Mouse (Mus musculus) neural tube, embryonic 15.5 days (tissue): ENCODE measurements around the gene Kazn. TPM values are rescaled to one million over a fixed set of nuclear protein-coding genes. Genes with fewer than 3 reads are reported as not detected.
A peak's percentile ranks its signal among the peaks of the same experiment; 100 is the strongest.

Experiments used
- ATAC-seq: fragments of 200-750 bp; cut with Nextera tagmentation; 2 replicates; pipeline ENCODE4 v1.8.0; 2017; ENCODE audit warnings: mild to moderate bottlenecking, moderate TSS enrichment, moderate library complexity; ENCODE audit not compliant: low FRiP score
- H3K27ac ChIP-seq: fragments of 300-500 bp; sonication (generic); replicated peaks from 2 replicates; pipeline ENCODE4 v1.5.1; 2015; ENCODE audit warnings: mild to moderate bottlenecking, inconsistent platforms
- H3K27me3 ChIP-seq: fragments of 300-500 bp; sonication (generic); replicated peaks from 2 replicates; pipeline ENCODE4 v1.6.1; 2015; ENCODE audit warnings: inconsistent platforms
- H3K36me3 ChIP-seq: fragments of 300-500 bp; sonication (generic); 2 replicates; pipeline ENCODE4 v1.6.1; 2015; ENCODE audit warnings: inconsistent platforms
- H3K4me1 ChIP-seq: fragments of 300-500 bp; sonication (generic); 2 replicates; pipeline ENCODE4 v1.6.1; 2015; ENCODE audit warnings: inconsistent platforms
- H3K4me2 ChIP-seq: fragments of 300-500 bp; sonication (generic); 2 replicates; pipeline ENCODE4 v1.6.1; 2015; ENCODE audit warnings: inconsistent platforms, mild to moderate bottlenecking, moderate library complexity
- H3K4me3 ChIP-seq: fragments of 300-500 bp; sonication (generic); replicated peaks from 2 replicates; pipeline ENCODE4 v1.5.1; 2015; ENCODE audit warnings: mild to moderate bottlenecking, inconsistent platforms
- H3K9ac ChIP-seq: fragments of 300-500 bp; sonication (generic); replicated peaks from 2 replicates; pipeline ENCODE4 v1.6.1; 2015; ENCODE audit warnings: mild to moderate bottlenecking, inconsistent platforms
- H3K9me3 ChIP-seq: fragments of 300-500 bp; sonication (generic); replicated peaks from 2 replicates; pipeline ENCODE4 v1.6.1; 2016; ENCODE audit warnings: inconsistent platforms
- WGBS: fragments of 180-500 bp; shearing (Covaris S2); methylation state at CpG from one replicate; pipeline ENCODE4 v1.1.7; 2015; ENCODE audit warnings: mixed read lengths; 5-methylcytosine and 5-hydroxymethylcytosine counted together
- polyA plus RNA-seq: library from polyadenylated mRNA; unstranded; fragments of >200 nt; fragmentation: Nextera tagmentation; extraction: Ambion mirVana; gene quantifications from 2 replicates; pipeline ENCODE4 v1.2.1, GENCODE M21; 2015

The Kazn gene
- polyA plus RNA-seq, 1 experiment from 2014 or later, result 25.5 TPM

- no peak overlapping the region for H3K4me3 ChIP-seq
- H3K27me3 ChIP-seq, result 0 out of 2 replicates have a peak, but pooled peaks cover 3% of the 10 kb centered on the region
- H3K4me1 ChIP-seq, result peaks cover 31% of the 10 kb centered on the region
- H3K4me2 ChIP-seq, result no peak overlapping the region
- H3K27ac ChIP-seq, result 0 out of 2 replicates have a peak overlapping the region, but pooled peaks have one; percentile 3
- no peak for ATAC-seq
- no peaks in the 10 kb centered on the region for H3K9me3 ChIP-seq
- H3K9ac ChIP-seq, result no peak overlapping the region
- no peaks in the 10 kb centered on the region for H3K36me3 ChIP-seq
- 15% methylated on average over 18 of the region's 18 CpGs for WGBS
These were observed 167.8 kb downstream of the Kazn start for GRCm38 (mm10) chr4:142071243-142071991.

GRCm38 (mm10) chr4:142070840-142071239 is 168.4 kb downstream of the Kazn start:
- whole genome bisulfite sequencing, result 14% methylated on average over 8 of the region's 8 CpGs
- ATAC-seq, result no peak
- peaks cover 36% of the 10 kb centered on the region for H3K4me1 ChIP-seq

GRCm38 (mm10) chr4:142068899-142069812 is 170.0 kb downstream of the Kazn start:
- Histone ChIP-seq H3K4me1 (peaks cover 33% of the 10 kb centered on the region), H3K27me3 (0 out of 2 replicates have a peak, but pooled peaks cover 3% of the 10 kb centered on the region), H3K9ac (no peak overlapping the region), H3K4me2 (no peak overlapping the region), H3K36me3 (no peaks in the 10 kb centered on the region), H3K9me3 (no peaks in the 10 kb centered on the region), H3K4me3 (no peak overlapping the region), H3K27ac (no peak overlapping the region)
- WGBS, result 32% methylated on average over 18 of the region's 18 CpGs
- no peak for ATAC-seq

More at GRCm38 (mm10) chr4:142070840-142071239, 168.4 kb downstream of the Kazn start:
- Histone ChIP-seq H3K9ac (no peak overlapping the region), H3K4me3 (no peak overlapping the region), H3K9me3 (no peaks in the 10 kb centered on the region), H3K4me2 (no peak overlapping the region; the same call in 1 of the 2 replicates), H3K27me3 (0 out of 2 replicates have a peak, but pooled peaks cover 3% of the 10 kb centered on the region), H3K36me3 (no peaks in the 10 kb centered on the region), H3K27ac (0 out of 2 replicates have a peak overlapping the region, but pooled peaks have one; percentile 3)

- no peak for ATAC-seq
- peak overlapping the region; percentile 18; the same call in 1 of the 2 replicates for H3K27ac ChIP-seq
These were observed 172.6 kb downstream of the Kazn start for GRCm38 (mm10) chr4:142066576-142066975.

GRCm38 (mm10) chr4:142065835-142066234 is 173.4 kb downstream of the Kazn start:
- no peak for ATAC-seq
- H3K4me1 ChIP-seq, result peaks cover 30% of the 10 kb centered on the region
- H3K36me3 ChIP-seq, result no peaks in the 10 kb centered on the region
- no peak overlapping the region for H3K4me3 ChIP-seq
- H3K27me3 ChIP-seq, result 0 out of 2 replicates have a peak, but pooled peaks cover 3% of the 10 kb centered on the region
- H3K4me2 ChIP-seq, result no peak overlapping the region
- H3K9ac ChIP-seq, result no peak overlapping the region
- peak overlapping the region; percentile 18; the same call in 1 of the 2 replicates for H3K27ac ChIP-seq
- no peaks in the 10 kb centered on the region for H3K9me3 ChIP-seq
- WGBS, result 79% methylated on average over 6 of the region's 6 CpGs

More at GRCm38 (mm10) chr4:142066576-142066975, 172.6 kb downstream of the Kazn start:
- H3K4me2 ChIP-seq, result no peak overlapping the region
- 0 out of 2 replicates have a peak, but pooled peaks cover 3% of the 10 kb centered on the region for H3K27me3 ChIP-seq
- H3K9me3 ChIP-seq, result no peaks in the 10 kb centered on the region
- no peak overlapping the region for H3K4me3 ChIP-seq
- no peaks in the 10 kb centered on the region for H3K36me3 ChIP-seq
- WGBS, result 21% methylated on average over 4 of the region's 4 CpGs
- peaks cover 29% of the 10 kb centered on the region for H3K4me1 ChIP-seq
- H3K9ac ChIP-seq, result no peak overlapping the region

GRCm38 (mm10) chr4:142065270-142065669 is 173.9 kb downstream of the Kazn start:
- no peak overlapping the region for H3K4me3 ChIP-seq
- no peaks in the 10 kb centered on the region for H3K9me3 ChIP-seq
- H3K27me3 ChIP-seq, result 0 out of 2 replicates have a peak, but pooled peaks cover 3% of the 10 kb centered on the region
- 73% methylated on average over 8 of the region's 8 CpGs for WGBS
- H3K27ac ChIP-seq, result no peak overlapping the region
- H3K4me1 ChIP-seq, result peaks cover 30% of the 10 kb centered on the region
- ATAC-seq, result no peak
- no peak overlapping the region for H3K4me2 ChIP-seq
- H3K36me3 ChIP-seq, result no peaks in the 10 kb centered on the region
- no peak overlapping the region for H3K9ac ChIP-seq

- H3K4me3 ChIP-seq, result no peak overlapping the region
- H3K4me1 ChIP-seq, result peaks cover 30% of the 10 kb centered on the region
- H3K36me3 ChIP-seq, result no peaks in the 10 kb centered on the region
- no peak for ATAC-seq
- no peak overlapping the region for H3K9ac ChIP-seq
- H3K27ac ChIP-seq, result no peak overlapping the region
- no peaks in the 10 kb centered on the region for H3K9me3 ChIP-seq
- H3K27me3 ChIP-seq, result 0 out of 2 replicates have a peak, but pooled peaks cover 3% of the 10 kb centered on the region
- no peak overlapping the region for H3K4me2 ChIP-seq
- WGBS, result 92% methylated on average over 11 of the region's 11 CpGs
These were observed 174.5 kb downstream of the Kazn start for GRCm38 (mm10) chr4:142064582-142065228.

- no peak overlapping the region for H3K27ac ChIP-seq
- no peaks in the 10 kb centered on the region for H3K9me3 ChIP-seq
- no peak for ATAC-seq
- no peak overlapping the region for H3K4me3 ChIP-seq
- H3K36me3 ChIP-seq, result no peaks in the 10 kb centered on the region
- H3K4me2 ChIP-seq, result no peak overlapping the region
- H3K27me3 ChIP-seq, result no peaks in the 10 kb centered on the region
- whole genome bisulfite sequencing, result 94% methylated on average over 8 of the region's 8 CpGs
- peaks cover 23% of the 10 kb centered on the region for H3K4me1 ChIP-seq
- H3K9ac ChIP-seq, result no peak overlapping the region
These were observed 176.1 kb downstream of the Kazn start for GRCm38 (mm10) chr4:142063057-142063534.

- Histone ChIP-seq H3K9me3 (no peaks in the 10 kb centered on the region), H3K4me1 (peaks cover 27% of the 10 kb centered on the region), H3K27me3 (no peaks in the 10 kb centered on the region), H3K4me2 (no peak overlapping the region), H3K4me3 (no peak overlapping the region), H3K9ac (no peak overlapping the region), H3K36me3 (no peaks in the 10 kb centered on the region), H3K27ac (no peak overlapping the region)
- WGBS, result 79% methylated on average over 23 of the region's 23 CpGs
- ATAC-seq, result no peak
These were observed 177.5 kb downstream of the Kazn start for GRCm38 (mm10) chr4:142061485-142062240.

GRCm38 (mm10) chr4:142060455-142061378 is 178.5 kb downstream of the Kazn start:
- Histone ChIP-seq H3K4me1 (peaks cover 19% of the 10 kb centered on the region), H3K36me3 (no peaks in the 10 kb centered on the region), H3K9me3 (no peaks in the 10 kb centered on the region), H3K27me3 (no peaks in the 10 kb centered on the region), H3K4me2 (no peak overlapping the region), H3K27ac (no peak overlapping the region), H3K9ac (no peak overlapping the region), H3K4me3 (no peak overlapping the region)
- 39% methylated on average over 18 of the region's 18 CpGs for WGBS
- ATAC-seq, result no peak
